Mouse (Mus musculus): ENCODE measurements around the gene Diras2. TPM values are rescaled to one million over a fixed set of nuclear protein-coding genes. Genes with fewer than 3 reads are reported as not detected.

Diras2 gene
- total RNA-seq, 2 experiments from 2014 or later: 0.47 TPM; not detected in 1

- no peak for ATAC-seq (replicated peaks; ENCODE audit: low FRiP score, low TSS enrichment, poor library complexity, severe bottlenecking)
Measured at GRCm38 (mm10) chr13:52476998-52477601, 54.0 kb downstream of the Diras2 start.

- 0 out of 2 replicates have a peak, but pooled peaks have one; percentile 55 for ATAC-seq (replicated peaks; ENCODE audit: low FRiP score, low TSS enrichment, poor library complexity, severe bottlenecking)
Measured at GRCm38 (mm10) chr13:52476222-52476621, 54.9 kb downstream of the Diras2 start.

- no peak for ATAC-seq (replicated peaks; ENCODE audit: low FRiP score, low TSS enrichment, poor library complexity, severe bottlenecking)
Measured at GRCm38 (mm10) chr13:52475264-52475663, 55.8 kb downstream of the Diras2 start.

GRCm38 (mm10) chr13:52474807-52475206 lies 56.3 kb downstream of the Diras2 start:
- ATAC-seq (replicated peaks; ENCODE audit: low FRiP score, low TSS enrichment, poor library complexity, severe bottlenecking): no peak

- ATAC-seq (replicated peaks; ENCODE audit: low FRiP score, low TSS enrichment, poor library complexity, severe bottlenecking): no peak
Measured at GRCm38 (mm10) chr13:52469795-52470690, 61.0 kb downstream of the Diras2 start.

GRCm38 (mm10) chr13:52465141-52465540 lies 65.9 kb downstream of the Diras2 start:
- no peak for ATAC-seq (replicated peaks; ENCODE audit: low FRiP score, low TSS enrichment, poor library complexity, severe bottlenecking)

GRCm38 (mm10) chr13:52459982-52460381 lies 71.1 kb downstream of the Diras2 start:
- no peak for ATAC-seq (replicated peaks; ENCODE audit: low FRiP score, low TSS enrichment, poor library complexity, severe bottlenecking)

- no peak for ATAC-seq (replicated peaks; ENCODE audit: low FRiP score, low TSS enrichment, poor library complexity, severe bottlenecking)
Measured at GRCm38 (mm10) chr13:52457889-52458324, 73.2 kb downstream of the Diras2 start.

GRCm38 (mm10) chr13:52457177-52457888 lies 73.7 kb downstream of the Diras2 start:
- no peak for ATAC-seq (replicated peaks; ENCODE audit: low FRiP score, low TSS enrichment, poor library complexity, severe bottlenecking)

- no peak for ATAC-seq (replicated peaks; ENCODE audit: low FRiP score, low TSS enrichment, poor library complexity, severe bottlenecking)
Measured at GRCm38 (mm10) chr13:52455329-52455728, 75.8 kb downstream of the Diras2 start.

- no peak for ATAC-seq (replicated peaks; ENCODE audit: low FRiP score, low TSS enrichment, poor library complexity, severe bottlenecking)
Measured at GRCm38 (mm10) chr13:52454708-52455250, 76.3 kb downstream of the Diras2 start.

Other genes with a start within 250 kb of the Diras2 start
- gene Syk, start 51.9 kb upstream of the Diras2 start, total RNA-seq (2014; fragmentation: Nextera tagmentation): 28.9 and 34.0 TPM in 2 replicates
- gene Syk, start 51.9 kb upstream of the Diras2 start, total RNA-seq (2017): 25.6 and 43.6 TPM in 2 replicates